Mouse (Mus musculus) spleen, adult 2 months (tissue): ENCODE measurements around the gene Mcat.

Experiments used
- CTCF ChIP-seq: fragments of 200-500 bp; IDR thresholded peaks from 2 replicates; pipeline ENCODE4 v1.5.1; 2011; ENCODE audit warnings: mild to moderate bottlenecking, inconsistent platforms; ENCODE audit not compliant: insufficient read depth, insufficient read length, insufficient replicate concordance; ENCODE audit errors: extremely low read depth
- POLR2A ChIP-seq: fragments of 200-500 bp; IDR thresholded peaks from 2 replicates; pipeline ENCODE4 v1.6.1; 2011; ENCODE audit warnings: low read depth, low read length, inconsistent platforms

GRCm38 (mm10) chr15:83606700-83607099 is 43.1 kb upstream of the Mcat start:
- TF ChIP-seq CTCF (no peak), POLR2A (no peak)
